Mouse (Mus musculus) lung, postnatal 0 days (tissue): ENCODE measurements around the gene Tifab. TPM values are rescaled to one million over a fixed set of nuclear protein-coding genes. Genes with fewer than 3 reads are reported as not detected.
"Not testable (repeated sequence)": the region's sequence is repeated elsewhere in the genome, so short reads cannot be mapped to it uniquely, and the experiment has no call there.

Experiments
- ATAC-seq: fragments of 200-750 bp; cut with Nextera tagmentation; 2 replicates; pipeline ENCODE4 v1.8.0; 2017; ENCODE audit warnings: moderate library complexity
- DNase-seq: peaks from one replicate; pipeline ENCODE4 v3.0.0-alpha.2; 2016; ENCODE audit warnings: low spot score
- H3K27ac ChIP-seq: fragments of 300-500 bp; sonication (generic); 2 replicates; pipeline ENCODE4 v1.5.1; 2014; ENCODE audit warnings: antibody characterized with exemption, mild to moderate bottlenecking, low read length, mixed read lengths
- H3K27me3 ChIP-seq: fragments of 300-500 bp; sonication (generic); replicated peaks from 2 replicates; pipeline ENCODE4 v1.6.1; 2014; ENCODE audit warnings: low read length, mixed read lengths; ENCODE audit not compliant: insufficient read depth
- H3K36me3 ChIP-seq: fragments of 300-500 bp; sonication (generic); 2 replicates; pipeline ENCODE4 v1.6.1; 2014; ENCODE audit warnings: low read length, mixed read lengths; ENCODE audit not compliant: insufficient read depth
- H3K4me1 ChIP-seq: fragments of 300-500 bp; sonication (generic); 2 replicates; pipeline ENCODE4 v1.6.1; 2014; ENCODE audit warnings: antibody characterized with exemption, low read depth, low read length, mixed read lengths; ENCODE audit not compliant: insufficient read depth
- H3K4me2 ChIP-seq: fragments of 300-500 bp; sonication (generic); replicated peaks from 2 replicates; pipeline ENCODE4 v1.6.1; 2014; ENCODE audit warnings: low read depth, mild to moderate bottlenecking, low read length, moderate library complexity, mixed read lengths
- H3K4me3 ChIP-seq: fragments of 300-500 bp; sonication (generic); 2 replicates; pipeline ENCODE4 v1.5.1; 2014; ENCODE audit warnings: low read depth, low read length
- H3K9ac ChIP-seq: fragments of 300-500 bp; sonication (generic); replicated peaks from 2 replicates; pipeline ENCODE4 v1.6.1; 2014; ENCODE audit warnings: low read depth, mild to moderate bottlenecking
- H3K9me3 ChIP-seq: fragments of 300-500 bp; sonication (generic); 2 replicates; pipeline ENCODE4 v1.6.1; 2016; ENCODE audit warnings: low read length, mixed read lengths
- CTCF ChIP-seq: IDR thresholded peaks from 2 replicates; pipeline ENCODE4 v1.5.1; 2016; ENCODE audit warnings: antibody characterized with exemption, mild to moderate bottlenecking
- EP300 ChIP-seq: IDR thresholded peaks from 2 replicates; pipeline ENCODE4 v1.6.1; 2016; ENCODE audit warnings: antibody characterized with exemption, mild to moderate bottlenecking, control low read depth
- WGBS: fragments of 180-500 bp; shearing (Covaris S2); extraction: QIAGEN DNeasy Blood & Tissue Kit; methylation state at CpG from one replicate; pipeline ENCODE4 v1.1.7; 2014; 5-methylcytosine and 5-hydroxymethylcytosine counted together
- polyA plus RNA-seq: library from polyadenylated mRNA; unstranded; fragments of >200 nt; fragmentation: Nextera tagmentation; extraction: Ambion mirVana; gene quantifications from 2 replicates; pipeline ENCODE4 v1.2.1, GENCODE M21; 2015

The Tifab gene
- polyA plus RNA-seq, 1 experiment from 2014 or later: 6.6 TPM

DNA sequence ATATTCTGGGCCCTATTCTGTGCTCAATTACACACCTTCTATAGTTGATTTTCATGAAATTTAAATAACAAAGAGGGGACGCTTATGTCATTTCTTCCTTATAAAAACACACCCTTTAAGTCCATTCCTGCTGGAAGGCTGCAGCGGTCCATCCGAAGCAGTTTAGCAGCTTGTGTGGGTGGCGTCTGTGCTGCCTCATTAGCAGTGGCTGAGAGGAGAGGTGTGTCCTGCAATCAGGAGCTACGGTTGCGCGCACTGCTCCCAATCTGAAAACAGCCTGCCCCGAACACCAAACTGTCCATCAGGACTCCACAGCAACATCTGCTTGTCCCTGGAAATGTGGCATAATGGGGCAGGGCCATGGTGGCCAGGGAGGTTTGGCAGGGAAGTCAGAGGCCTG lies 20.8 kb upstream of the Tifab start:
- TF ChIP-seq EP300 (no peak), CTCF (no peak)
- WGBS: 78% methylated on average over 8 of the region's 8 CpGs
- Histone ChIP-seq H3K4me1 (no peaks in the 10 kb centered on the region; the same call in 1 of the 2 replicates), H3K4me2 (no peak overlapping the region), H3K27me3 (no peaks in the 10 kb centered on the region), H3K27ac (no peak overlapping the region), H3K9me3 (no peaks in the 10 kb centered on the region), H3K36me3 (no peaks in the 10 kb centered on the region), H3K4me3 (no peak overlapping the region), H3K9ac (no peak overlapping the region)
- DNase-seq: no peak
- no peak for ATAC-seq

GRCm38 (mm10) chr13:56197473-56198266 lies 19.0 kb upstream of the Tifab start:
- H3K9ac ChIP-seq: no peak overlapping the region; the same call in 1 of the 2 replicates
- DNase-seq: peak; percentile 95
- no peaks in the 10 kb centered on the region; the same call in 1 of the 2 replicates for H3K4me1 ChIP-seq
- H3K27me3 ChIP-seq: no peaks in the 10 kb centered on the region
- no peak overlapping the region for H3K27ac ChIP-seq
- WGBS: 8% methylated on average over 15 of the region's 15 CpGs
- H3K4me3 ChIP-seq: no peak overlapping the region
- H3K4me2 ChIP-seq: peak overlapping the region; percentile 39
- H3K9me3 ChIP-seq: no peaks in the 10 kb centered on the region
- ATAC-seq: peak; percentile 86
- H3K36me3 ChIP-seq: no peaks in the 10 kb centered on the region
- no peak for TF ChIP-seq EP300
- peak; percentile 100 for TF ChIP-seq CTCF

- Histone ChIP-seq H3K36me3 (no peaks in the 10 kb centered on the region), H3K9me3 (no peaks in the 10 kb centered on the region), H3K9ac (no peak overlapping the region; the same call in 1 of the 2 replicates), H3K4me1 (no peaks in the 10 kb centered on the region; the same call in 1 of the 2 replicates), H3K4me2 (peak overlapping the region; percentile 39), H3K27ac (no peak overlapping the region), H3K27me3 (no peaks in the 10 kb centered on the region), H3K4me3 (no peak overlapping the region)
- DNase-seq (peak; percentile 37), ATAC-seq (peak; percentile 67)
- no peak for TF ChIP-seq CTCF
- TF ChIP-seq EP300: no peak
- WGBS: 46% methylated on average over 12 of the region's 12 CpGs
Observed at GRCm38 (mm10) chr13:56197031-56197430, 18.3 kb upstream of the Tifab start.

- not testable (repeated sequence) for H3K9me3 ChIP-seq, DNase-seq, H3K27me3 ChIP-seq, ATAC-seq, H3K27ac ChIP-seq, H3K9ac ChIP-seq, H3K4me1 ChIP-seq, H3K4me3 ChIP-seq, H3K36me3 ChIP-seq, H3K4me2 ChIP-seq
- 75% methylated on average over 11 of the region's 11 CpGs for WGBS
Observed at GRCm38 (mm10) chr13:56195824-56196223, 17.1 kb upstream of the Tifab start.

- ATAC-seq, H3K4me2 ChIP-seq, H3K4me3 ChIP-seq, H3K9me3 ChIP-seq, H3K36me3 ChIP-seq, DNase-seq, H3K9ac ChIP-seq, H3K27ac ChIP-seq, H3K27me3 ChIP-seq, H3K4me1 ChIP-seq: not testable (repeated sequence)
- 91% methylated on average over 11 of the region's 11 CpGs for WGBS
Observed at GRCm38 (mm10) chr13:56194181-56194580, 15.5 kb upstream of the Tifab start.

DNA sequence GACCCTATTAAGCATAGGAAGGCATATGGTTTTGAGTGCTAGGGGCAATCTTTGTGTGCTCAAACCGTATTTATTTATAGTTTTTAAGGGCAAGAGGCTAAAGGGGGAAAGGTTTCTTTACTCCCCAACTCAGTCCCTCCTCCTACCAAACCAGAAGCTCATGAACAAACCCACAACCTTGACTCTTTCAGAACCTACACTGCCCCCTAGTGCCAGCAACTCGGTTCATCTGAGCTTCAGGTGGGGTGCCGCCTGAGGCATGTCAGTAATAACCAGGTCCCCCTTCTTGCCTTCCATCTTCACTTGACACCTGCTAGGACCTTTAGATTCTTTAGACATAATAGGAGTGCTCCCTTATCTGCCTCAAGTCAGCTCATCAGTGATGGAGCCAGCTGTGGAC lies 12.5 kb upstream of the Tifab start:
- TF ChIP-seq EP300 (no peak), CTCF (peak; percentile 60)

More for the DNA sequence above, 12.5 kb upstream of the Tifab start:
- peak; percentile 30 for DNase-seq
- no peak overlapping the region for H3K4me2 ChIP-seq
- no peak overlapping the region for H3K4me3 ChIP-seq
- no peak overlapping the region for H3K27ac ChIP-seq
- no peaks in the 10 kb centered on the region for H3K27me3 ChIP-seq
- 29% methylated on average over 3 of the region's 3 CpGs for WGBS
- H3K9me3 ChIP-seq: no peaks in the 10 kb centered on the region
- H3K36me3 ChIP-seq: no peaks in the 10 kb centered on the region
- ATAC-seq: no peak
- H3K4me1 ChIP-seq: no peaks in the 10 kb centered on the region
- no peak overlapping the region for H3K9ac ChIP-seq
